Mouse (Mus musculus) urinary bladder, postnatal 0 days (tissue): Measurements from ENCODE around the gene Nhs. TPM values are rescaled to one million over a fixed set of nuclear protein-coding genes. Genes with fewer than 3 reads are reported as not detected.

ENCODE experiments used
- polyA plus RNA-seq: library from polyadenylated mRNA; unstranded; fragments of >200 nt; fragmentation: Nextera tagmentation; extraction: Ambion mirVana; gene quantifications from 2 replicates; pipeline ENCODE4 v1.2.1, GENCODE M21; 2015

The Nhs gene
- polyA plus RNA-seq = 0.54 and 0.60 TPM in 2 replicates

DNA sequence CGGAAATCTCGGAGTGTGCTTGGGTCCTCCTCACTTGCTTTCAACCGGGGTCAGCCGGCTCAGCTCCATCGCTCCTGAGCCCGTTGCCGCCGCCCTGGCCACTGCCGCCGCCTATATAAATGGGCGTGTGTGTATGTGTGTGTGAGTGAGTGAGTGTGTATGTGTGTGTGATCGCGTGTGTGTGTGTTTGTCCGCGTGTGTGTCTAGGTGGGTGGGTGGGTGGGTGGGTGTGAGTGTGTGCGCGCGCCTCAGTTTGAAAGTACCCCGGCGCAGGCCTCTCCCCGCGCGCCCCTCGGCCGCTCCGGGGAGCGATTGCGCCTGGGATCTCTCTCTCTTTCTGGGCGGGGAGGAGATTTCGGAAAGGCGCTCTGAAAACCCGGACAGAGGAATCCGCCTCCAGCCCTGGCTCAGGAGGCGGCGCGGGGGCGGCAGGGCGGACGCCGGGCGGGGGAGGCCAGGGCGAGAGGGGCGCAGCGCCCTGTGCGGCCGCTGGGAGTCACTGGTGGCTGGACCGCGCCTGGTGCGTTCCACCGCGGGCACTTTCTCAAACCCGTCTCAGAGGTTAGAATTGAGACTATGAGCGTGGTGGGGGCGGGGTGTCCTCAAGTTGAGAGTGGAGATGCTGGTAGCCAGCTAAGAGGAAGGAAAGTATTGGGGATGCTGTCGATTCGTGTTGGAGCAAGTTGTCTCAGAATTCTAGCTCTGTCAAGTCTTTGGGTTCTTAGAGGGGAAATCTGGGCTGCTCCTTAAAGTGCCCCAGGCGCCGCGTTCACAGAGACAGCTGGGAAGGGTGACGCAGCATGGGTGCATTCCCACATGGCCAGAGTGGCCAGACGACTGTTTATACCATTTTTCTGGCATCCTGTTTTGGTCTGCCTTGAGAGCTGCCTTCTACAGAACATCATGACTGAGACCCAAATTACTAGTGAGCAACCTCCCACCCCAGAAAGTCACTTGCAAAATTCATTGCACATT is at the start of gene Nhs:
Gene Nhs (minus strand): TSS at position 94 of the 975 bp plus-strand sequence.

